Mouse (Mus musculus) brain, embryonic 14.5 days (tissue): Measurements from ENCODE around the gene Gng7.

Experiments used
- CTCF ChIP-seq: fragments of 200-500 bp; IDR thresholded peaks from 2 replicates; pipeline ENCODE4 v1.5.1; 2012; ENCODE audit warnings: inconsistent platforms, mild to moderate bottlenecking, moderate library complexity, borderline replicate concordance; ENCODE audit not compliant: insufficient read depth, insufficient read length; ENCODE audit errors: extremely low read depth
- POLR2A ChIP-seq: fragments of 200-500 bp; IDR thresholded peaks from 2 replicates; pipeline ENCODE4 v1.6.1; 2012; ENCODE audit warnings: mild to moderate bottlenecking, inconsistent platforms, borderline replicate concordance; ENCODE audit not compliant: poor library complexity, insufficient read depth, insufficient read length, severe bottlenecking; ENCODE audit errors: extremely low read depth

DNA sequence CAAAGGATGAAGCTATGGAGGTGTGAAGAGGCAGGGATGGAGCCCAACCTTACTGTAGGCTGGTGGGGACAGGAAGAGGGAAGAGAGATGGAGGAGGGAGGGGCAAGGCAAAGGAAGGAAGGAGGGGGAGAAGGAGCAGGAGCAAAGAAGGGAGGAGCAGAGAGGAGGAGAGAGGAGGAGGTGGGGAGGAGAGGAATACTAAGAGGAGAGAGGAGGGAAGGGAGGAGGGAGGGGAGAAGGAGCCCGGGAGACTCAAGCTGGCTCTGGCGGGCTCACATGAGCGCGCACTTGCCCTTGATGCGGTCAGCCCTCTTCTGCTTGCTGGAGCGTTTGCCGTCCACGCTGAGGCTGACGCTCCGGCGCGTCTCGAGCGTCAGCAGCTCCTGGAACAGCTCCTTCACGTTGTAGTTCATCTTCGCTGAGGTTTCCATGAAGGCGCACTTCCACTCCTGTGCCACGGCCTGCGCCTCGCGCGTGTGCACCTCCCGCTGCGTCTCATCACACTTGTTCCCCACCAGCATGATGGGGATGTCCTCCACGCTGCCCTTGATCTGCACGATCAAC, 6.9 kb upstream of the Gng7 start:
- TF ChIP-seq CTCF (no peak), POLR2A (no peak)
